Mouse (Mus musculus): ENCODE measurements around the gene Hat1. TPM values are rescaled to one million over a fixed set of nuclear protein-coding genes. Genes with fewer than 3 reads are reported as not detected.

Hat1 gene
- 222 and 228 TPM in 2 replicates for polyA plus RNA-seq (2014; fragmentation: Nextera tagmentation; extraction: Ambion mirVana)

- DNase-seq (ENCODE audit: low spot score) = peak; percentile 99
- H3K36me3 ChIP-seq (ENCODE audit: control insufficient read depth, insufficient read depth, low read length) = peaks cover 2% of the 10 kb centered on the region; the same call in 1 of the 2 replicates
- peak within 1 kb of the TSS; percentile 79 for H3K4me3 ChIP-seq (ENCODE audit: low read depth, low read length)
- no peaks in the 10 kb centered on the region; the same call in 1 of the 2 replicates for H3K4me1 ChIP-seq (replicated peaks; ENCODE audit: control insufficient read depth, insufficient read depth, low read length)
- H3K4me2 ChIP-seq (ENCODE audit: low read depth, low read length, severe bottlenecking) = peak within 1 kb of the TSS; percentile 61
- H3K9ac ChIP-seq (ENCODE audit: low read length) = peak within 1 kb of the TSS; percentile 86
- under 1% methylated on average over 66 of the region's 66 CpGs for WGBS
- no peaks in the 10 kb centered on the region for H3K27me3 ChIP-seq (ENCODE audit: control insufficient read depth, insufficient read depth, low read length)
- ATAC-seq (replicated peaks; ENCODE audit: low FRiP score) = peak; percentile 99
- peak within 1 kb of the TSS; percentile 47; the same call in 1 of the 2 replicates for H3K27ac ChIP-seq (ENCODE audit: low read depth, low read length)
- no peaks in the 10 kb centered on the region for H3K9me3 ChIP-seq (ENCODE audit: control insufficient read depth, low read length)
Observed at GRCm38 (mm10) chr2:71388951-71389763, at the start of gene Hat1. Gene Hat1 (plus strand): TSS chr2:71388958.

- no peaks in the 10 kb centered on the region; the same call in 1 of the 2 replicates for H3K9me3 ChIP-seq (ENCODE audit: control insufficient read depth, low read length)
- no peak for ATAC-seq (replicated peaks; ENCODE audit: low FRiP score)
- no peaks in the 10 kb centered on the region for H3K4me1 ChIP-seq (replicated peaks; ENCODE audit: control insufficient read depth, insufficient read depth, low read length)
- no peak overlapping the region for H3K27ac ChIP-seq (ENCODE audit: low read depth, low read length)
- WGBS = 91% methylated on average over 5 of the region's 5 CpGs
- H3K4me2 ChIP-seq (ENCODE audit: low read depth, low read length, severe bottlenecking) = no peak overlapping the region
- no peaks in the 10 kb centered on the region for H3K36me3 ChIP-seq (ENCODE audit: control insufficient read depth, insufficient read depth, low read length)
- no peak overlapping the region for H3K4me3 ChIP-seq (ENCODE audit: low read depth, low read length)
- H3K9ac ChIP-seq (ENCODE audit: low read length) = no peak overlapping the region
- DNase-seq (ENCODE audit: low spot score) = no peak
- no peaks in the 10 kb centered on the region for H3K27me3 ChIP-seq (ENCODE audit: control insufficient read depth, insufficient read depth, low read length)
Observed at GRCm38 (mm10) chr2:71340126-71340525, 48.6 kb upstream of the Hat1 start.

- no peaks in the 10 kb centered on the region for H3K4me1 ChIP-seq (replicated peaks; ENCODE audit: control insufficient read depth, insufficient read depth, low read length)
- no peak overlapping the region for H3K4me3 ChIP-seq (ENCODE audit: low read depth, low read length)
- no peaks in the 10 kb centered on the region for H3K27me3 ChIP-seq (ENCODE audit: control insufficient read depth, insufficient read depth, low read length)
- ATAC-seq (replicated peaks; ENCODE audit: low FRiP score) (no peak), DNase-seq (ENCODE audit: low spot score) (no peak)
- H3K9ac ChIP-seq (ENCODE audit: low read length) = no peak overlapping the region
- no peaks in the 10 kb centered on the region for H3K36me3 ChIP-seq (ENCODE audit: control insufficient read depth, insufficient read depth, low read length)
- 95% methylated on average over 10 of the region's 10 CpGs for WGBS
- H3K9me3 ChIP-seq (ENCODE audit: control insufficient read depth, low read length) = no peaks in the 10 kb centered on the region; the same call in 1 of the 2 replicates
- no peak overlapping the region for H3K4me2 ChIP-seq (ENCODE audit: low read depth, low read length, severe bottlenecking)
- H3K27ac ChIP-seq (ENCODE audit: low read depth, low read length) = no peak overlapping the region
Observed at GRCm38 (mm10) chr2:71343884-71344640, 44.7 kb upstream of the Hat1 start.

GRCm38 (mm10) chr2:71347160-71347559 is 41.6 kb upstream of the Hat1 start:
- Histone ChIP-seq H3K4me3 (ENCODE audit: low read depth, low read length) (no peak overlapping the region), H3K27ac (ENCODE audit: low read depth, low read length) (no peak overlapping the region), H3K9me3 (ENCODE audit: control insufficient read depth, low read length) (no peaks in the 10 kb centered on the region; the same call in 1 of the 2 replicates), H3K9ac (ENCODE audit: low read length) (no peak overlapping the region), H3K4me2 (ENCODE audit: low read depth, low read length, severe bottlenecking) (no peak overlapping the region), H3K36me3 (ENCODE audit: control insufficient read depth, insufficient read depth, low read length) (no peaks in the 10 kb centered on the region), H3K4me1 (replicated peaks; ENCODE audit: control insufficient read depth, insufficient read depth, low read length) (no peaks in the 10 kb centered on the region), H3K27me3 (ENCODE audit: control insufficient read depth, insufficient read depth, low read length) (no peaks in the 10 kb centered on the region)
- 91% methylated on average over 10 of the region's 10 CpGs for WGBS
- DNase-seq (ENCODE audit: low spot score) (no peak), ATAC-seq (replicated peaks; ENCODE audit: low FRiP score) (no peak)

- no peak overlapping the region for H3K9ac ChIP-seq (ENCODE audit: low read length)
- H3K4me2 ChIP-seq (ENCODE audit: low read depth, low read length, severe bottlenecking) = no peak overlapping the region
- WGBS = 94% methylated on average over 20 of the region's 20 CpGs
- ATAC-seq (replicated peaks; ENCODE audit: low FRiP score) (no peak), DNase-seq (ENCODE audit: low spot score) (no peak)
- H3K4me3 ChIP-seq (ENCODE audit: low read depth, low read length) = no peak overlapping the region
- no peaks in the 10 kb centered on the region for H3K27me3 ChIP-seq (ENCODE audit: control insufficient read depth, insufficient read depth, low read length)
- no peaks in the 10 kb centered on the region; the same call in 1 of the 2 replicates for H3K9me3 ChIP-seq (ENCODE audit: control insufficient read depth, low read length)
- no peak overlapping the region for H3K27ac ChIP-seq (ENCODE audit: low read depth, low read length)
- H3K36me3 ChIP-seq (ENCODE audit: control insufficient read depth, insufficient read depth, low read length) = no peaks in the 10 kb centered on the region
- no peaks in the 10 kb centered on the region for H3K4me1 ChIP-seq (replicated peaks; ENCODE audit: control insufficient read depth, insufficient read depth, low read length)
Observed at GRCm38 (mm10) chr2:71347732-71348490, 40.8 kb upstream of the Hat1 start.

GRCm38 (mm10) chr2:71349511-71349910 is 39.2 kb upstream of the Hat1 start:
- no peak overlapping the region for H3K27ac ChIP-seq (ENCODE audit: low read depth, low read length)
- WGBS = 94% methylated on average over 2 of the region's 2 CpGs
- no peak for DNase-seq (ENCODE audit: low spot score)
- no peak overlapping the region for H3K9ac ChIP-seq (ENCODE audit: low read length)
- H3K27me3 ChIP-seq (ENCODE audit: control insufficient read depth, insufficient read depth, low read length) = no peaks in the 10 kb centered on the region
- no peak for ATAC-seq (replicated peaks; ENCODE audit: low FRiP score)
- no peak overlapping the region for H3K4me2 ChIP-seq (ENCODE audit: low read depth, low read length, severe bottlenecking)
- no peaks in the 10 kb centered on the region for H3K9me3 ChIP-seq (ENCODE audit: control insufficient read depth, low read length)
- no peaks in the 10 kb centered on the region for H3K4me1 ChIP-seq (replicated peaks; ENCODE audit: control insufficient read depth, insufficient read depth, low read length)
- no peaks in the 10 kb centered on the region for H3K36me3 ChIP-seq (ENCODE audit: control insufficient read depth, insufficient read depth, low read length)
- no peak overlapping the region for H3K4me3 ChIP-seq (ENCODE audit: low read depth, low read length)

GRCm38 (mm10) chr2:71350181-71350580 is 38.6 kb upstream of the Hat1 start:
- no peak overlapping the region for H3K4me3 ChIP-seq (ENCODE audit: low read depth, low read length)
- no peak for DNase-seq (ENCODE audit: low spot score)
- H3K27me3 ChIP-seq (ENCODE audit: control insufficient read depth, insufficient read depth, low read length) = no peaks in the 10 kb centered on the region
- no peaks in the 10 kb centered on the region for H3K4me1 ChIP-seq (replicated peaks; ENCODE audit: control insufficient read depth, insufficient read depth, low read length)
- H3K9ac ChIP-seq (ENCODE audit: low read length) = no peak overlapping the region
- no peaks in the 10 kb centered on the region for H3K36me3 ChIP-seq (ENCODE audit: control insufficient read depth, insufficient read depth, low read length)
- 90% methylated on average over 7 of the region's 7 CpGs for WGBS
- H3K4me2 ChIP-seq (ENCODE audit: low read depth, low read length, severe bottlenecking) = no peak overlapping the region
- H3K9me3 ChIP-seq (ENCODE audit: control insufficient read depth, low read length) = no peaks in the 10 kb centered on the region
- ATAC-seq (replicated peaks; ENCODE audit: low FRiP score) = no peak
- no peak overlapping the region for H3K27ac ChIP-seq (ENCODE audit: low read depth, low read length)

Data from forebrain, embryonic 11.5 days (tissue).